Mouse (Mus musculus): ENCODE measurements around the gene Jak1. TPM values are rescaled to one million over a fixed set of nuclear protein-coding genes. Genes with fewer than 3 reads are reported as not detected.

The Jak1 gene
- polyA plus RNA-seq, 1 experiment = 50.2 TPM

DNA sequence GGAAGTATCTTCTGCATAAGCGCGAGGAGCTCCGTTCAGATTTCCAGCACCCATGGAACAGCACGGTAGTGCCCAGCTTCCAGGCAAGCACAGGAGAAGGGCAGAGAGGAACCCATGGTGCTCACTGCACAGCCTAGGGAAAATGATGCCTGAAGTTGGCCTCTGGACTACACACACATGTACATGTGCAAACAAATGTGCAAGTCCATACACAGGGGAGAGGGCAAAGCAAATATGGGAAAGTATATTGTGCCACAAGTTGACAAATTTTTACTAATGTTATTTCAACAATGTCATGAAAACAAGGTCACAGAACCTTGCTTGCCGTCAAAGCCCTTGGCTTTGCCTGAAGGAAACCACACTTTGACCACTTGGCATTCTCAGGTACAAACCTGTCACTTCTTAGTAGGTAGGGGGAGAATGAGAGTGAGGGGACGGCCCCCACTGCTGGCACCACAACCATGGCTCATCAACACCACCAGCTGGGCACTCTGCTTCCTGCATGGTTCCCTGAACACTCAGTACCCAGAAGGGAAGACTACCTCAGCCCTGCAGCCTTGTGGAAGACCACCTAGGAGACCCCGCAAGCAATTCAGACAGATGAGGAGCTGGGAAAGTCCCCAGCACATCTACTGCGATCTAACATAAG, 65.5 kb downstream of the Jak1 start:
- no peak for TF ChIP-seq CTCF (IDR thresholded peaks at IDR 0.05; ENCODE audit: borderline replicate concordance, extremely low read depth, insufficient read depth, insufficient read length)
- no peak for TF ChIP-seq POLR2A (IDR thresholded peaks at IDR 0.05; ENCODE audit: borderline replicate concordance, extremely low read depth, insufficient read depth, insufficient read length, poor library complexity, severe bottlenecking)
- DNase-seq (ENCODE audit: low read depth) = no peak

DNA sequence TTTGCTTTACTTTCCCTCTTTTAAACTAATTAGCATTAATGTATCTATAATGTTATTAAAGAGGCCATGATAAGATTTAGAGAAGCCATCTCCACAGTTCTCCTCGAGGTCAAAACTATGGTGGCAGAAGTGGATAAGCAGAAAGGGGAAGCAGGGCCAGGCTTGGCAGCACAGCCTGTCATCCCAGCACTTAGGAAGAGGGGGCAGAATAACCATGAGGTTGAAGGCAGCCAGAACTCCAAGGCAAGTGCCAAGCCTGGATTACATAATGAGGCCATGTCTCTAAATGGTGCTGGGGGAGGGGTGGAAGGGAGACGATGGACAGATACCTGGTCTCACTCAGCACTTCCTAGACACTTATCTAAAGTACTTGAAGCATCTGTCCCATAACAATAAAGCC, 66.7 kb downstream of the Jak1 start:
- TF ChIP-seq CTCF (IDR thresholded peaks at IDR 0.05; ENCODE audit: borderline replicate concordance, extremely low read depth, insufficient read depth, insufficient read length) = no peak
- TF ChIP-seq POLR2A (IDR thresholded peaks at IDR 0.05; ENCODE audit: borderline replicate concordance, extremely low read depth, insufficient read depth, insufficient read length, poor library complexity, severe bottlenecking) = no peak
- peak; percentile 53 for DNase-seq (ENCODE audit: low read depth)

DNA sequence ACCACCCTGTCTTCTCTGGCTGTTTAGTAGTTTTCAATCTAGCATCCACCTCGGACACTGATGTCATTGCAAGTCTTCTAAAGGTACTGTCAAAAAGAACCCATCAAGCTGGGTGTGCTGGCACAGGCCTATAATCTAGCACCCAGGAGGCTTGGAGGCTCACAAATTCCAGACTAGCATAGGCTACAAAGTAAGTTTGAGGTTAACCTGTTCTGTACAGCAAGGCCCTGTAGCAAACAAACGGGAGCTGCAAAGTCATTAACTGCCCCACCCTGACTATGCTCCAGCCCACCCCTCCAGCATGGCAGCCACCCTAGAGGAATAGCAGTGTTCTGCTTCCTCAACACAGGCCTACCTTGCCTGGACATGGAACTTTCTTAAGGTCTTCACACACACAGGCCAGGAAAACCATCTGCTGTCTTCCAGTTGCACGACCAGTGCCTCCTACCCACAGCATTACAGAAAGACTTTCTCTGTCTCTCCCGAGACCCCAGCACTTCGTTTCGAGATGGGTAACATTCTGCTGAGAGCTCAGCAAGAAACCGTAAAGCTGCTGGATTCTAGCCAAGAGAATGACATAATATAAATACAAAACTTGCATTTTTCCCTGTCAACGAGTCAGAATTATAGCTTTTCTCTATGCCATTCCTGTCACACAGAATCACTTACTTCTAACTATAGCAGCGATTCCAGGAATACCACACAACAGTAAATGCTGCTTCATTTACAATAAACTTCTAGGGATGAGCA, 67.5 kb downstream of the Jak1 start:
- peak; percentile 44 for DNase-seq (ENCODE audit: low read depth)
- TF ChIP-seq POLR2A (IDR thresholded peaks at IDR 0.05; ENCODE audit: borderline replicate concordance, extremely low read depth, insufficient read depth, insufficient read length, poor library complexity, severe bottlenecking) = no peak
- TF ChIP-seq CTCF (IDR thresholded peaks at IDR 0.05; ENCODE audit: borderline replicate concordance, extremely low read depth, insufficient read depth, insufficient read length) = no peak

DNA sequence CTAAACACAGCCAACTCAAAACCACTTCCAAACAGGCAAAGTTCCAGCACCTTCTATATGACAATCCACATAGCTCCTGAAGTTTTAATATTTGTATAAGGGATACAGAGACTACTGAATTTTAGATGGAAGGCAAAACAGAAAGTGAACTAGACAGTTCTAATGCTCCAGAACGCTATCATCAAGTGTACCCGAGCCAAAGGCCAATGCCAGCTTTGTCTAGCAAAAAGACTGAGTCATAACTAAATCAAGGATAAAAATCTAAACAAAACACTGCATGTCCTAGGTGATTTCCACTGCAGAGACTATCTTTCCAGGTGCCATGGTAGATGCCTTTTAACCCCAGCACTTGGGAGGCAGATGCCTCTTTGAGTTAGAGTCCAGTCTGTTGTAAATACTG, 68.7 kb downstream of the Jak1 start:
- no peak for DNase-seq (ENCODE audit: low read depth)
- TF ChIP-seq CTCF (IDR thresholded peaks at IDR 0.05; ENCODE audit: borderline replicate concordance, extremely low read depth, insufficient read depth, insufficient read length) (no peak), POLR2A (IDR thresholded peaks at IDR 0.05; ENCODE audit: borderline replicate concordance, extremely low read depth, insufficient read depth, insufficient read length, poor library complexity, severe bottlenecking) (no peak)

DNA sequence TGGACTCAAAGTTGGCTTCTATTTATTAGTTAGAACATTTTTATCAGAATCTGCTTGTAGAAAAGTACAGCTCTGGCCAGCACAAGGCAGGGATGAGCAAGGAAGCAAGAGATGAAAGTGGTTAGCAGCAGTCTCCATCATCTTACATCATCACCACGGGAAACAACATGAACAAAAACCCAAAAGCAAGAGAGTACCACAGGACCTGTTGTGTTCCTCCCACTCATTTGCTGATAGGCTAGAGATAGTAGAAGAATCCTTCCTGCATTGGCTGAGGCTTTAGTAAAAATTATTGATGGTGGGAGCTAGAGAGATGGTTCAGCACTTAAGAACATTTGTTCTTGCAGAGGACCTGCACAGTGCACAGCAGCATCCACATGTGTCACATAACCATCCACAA, 70.9 kb downstream of the Jak1 start:
- DNase-seq (ENCODE audit: low read depth) = no peak
- TF ChIP-seq CTCF (IDR thresholded peaks at IDR 0.05; ENCODE audit: borderline replicate concordance, extremely low read depth, insufficient read depth, insufficient read length) (no peak), POLR2A (IDR thresholded peaks at IDR 0.05; ENCODE audit: borderline replicate concordance, extremely low read depth, insufficient read depth, insufficient read length, poor library complexity, severe bottlenecking) (no peak)

DNA sequence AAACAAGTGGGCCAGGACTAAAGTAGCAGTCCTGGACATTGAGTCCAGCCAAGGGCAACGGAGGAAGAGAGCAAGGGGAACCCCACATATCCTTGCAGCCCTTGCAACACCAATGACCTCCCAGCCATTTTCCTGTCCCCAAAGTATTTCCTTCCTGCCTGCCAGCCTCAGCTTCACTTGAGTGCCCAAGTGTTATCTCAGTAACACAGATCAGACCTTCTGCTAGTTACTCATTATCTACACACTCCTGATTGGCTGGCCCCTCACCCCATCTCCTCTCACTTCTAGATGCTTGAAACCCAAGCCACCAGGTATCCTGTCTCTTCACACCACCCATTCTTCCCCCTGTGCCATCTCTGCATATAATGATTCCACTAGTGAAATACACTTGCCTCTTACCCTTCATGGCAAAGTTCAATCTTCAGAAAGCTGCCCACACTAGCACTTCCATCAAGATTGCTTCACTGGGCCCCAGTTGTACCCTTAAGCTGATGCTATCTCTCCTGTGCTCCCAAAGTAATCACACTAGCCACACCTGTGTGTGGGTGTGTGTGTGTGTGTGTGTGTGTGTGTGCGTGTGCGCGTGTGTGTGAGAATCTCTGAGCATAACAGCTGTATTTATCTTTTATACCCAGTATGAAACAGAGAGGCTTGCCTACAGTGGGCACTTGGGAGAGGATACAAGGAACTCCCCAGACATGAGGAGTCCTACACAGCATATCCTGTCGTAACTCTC, 72.7 kb downstream of the Jak1 start:
- TF ChIP-seq CTCF (IDR thresholded peaks at IDR 0.05; ENCODE audit: borderline replicate concordance, extremely low read depth, insufficient read depth, insufficient read length) = no peak
- no peak for DNase-seq (ENCODE audit: low read depth)

DNA sequence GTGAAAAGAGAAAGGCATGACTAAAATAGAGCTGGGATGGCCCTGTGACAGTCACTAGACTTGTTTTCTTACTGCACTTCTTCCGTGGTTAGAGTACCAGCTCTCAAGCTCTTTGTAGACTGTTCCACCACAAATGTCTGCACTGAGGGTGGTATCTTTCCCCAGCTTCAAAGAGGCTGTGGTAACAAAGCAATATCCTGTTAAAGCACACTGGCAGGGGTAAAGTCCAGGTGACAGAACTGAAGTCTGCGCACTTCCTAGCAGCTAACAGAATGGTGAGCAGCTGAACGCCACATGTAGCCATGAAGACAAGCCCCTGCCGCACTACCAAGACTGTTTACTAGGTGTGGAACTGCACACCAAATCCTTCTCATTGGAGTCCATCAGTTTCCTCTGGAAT, 77.7 kb downstream of the Jak1 start:
- TF ChIP-seq POLR2A (IDR thresholded peaks at IDR 0.05; ENCODE audit: borderline replicate concordance, extremely low read depth, insufficient read depth, insufficient read length, poor library complexity, severe bottlenecking) (no peak), CTCF (IDR thresholded peaks at IDR 0.05; ENCODE audit: borderline replicate concordance, extremely low read depth, insufficient read depth, insufficient read length) (no peak)
- DNase-seq (ENCODE audit: low read depth) = no peak

DNA sequence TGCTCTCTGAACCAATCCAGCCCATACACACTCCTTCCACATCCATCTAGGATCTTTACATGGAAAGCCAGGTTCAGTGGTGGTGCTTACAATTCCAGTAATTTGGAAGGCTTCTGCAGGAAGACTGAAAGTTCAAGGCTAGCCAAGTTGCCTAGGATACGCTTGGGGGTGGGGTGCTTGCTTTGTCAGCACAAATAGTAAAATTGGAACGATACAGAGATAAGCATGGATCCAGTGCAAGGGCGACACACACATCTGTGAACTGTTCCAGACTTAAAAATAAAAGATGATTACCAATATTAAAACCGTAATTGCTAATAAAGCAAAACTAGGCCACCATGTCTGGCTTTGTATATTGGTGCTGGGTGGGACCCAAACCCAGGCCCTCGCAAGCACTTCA, 78.5 kb downstream of the Jak1 start:
- TF ChIP-seq CTCF (IDR thresholded peaks at IDR 0.05; ENCODE audit: borderline replicate concordance, extremely low read depth, insufficient read depth, insufficient read length) = no peak
- DNase-seq (ENCODE audit: low read depth) = peak; percentile 26

DNA sequence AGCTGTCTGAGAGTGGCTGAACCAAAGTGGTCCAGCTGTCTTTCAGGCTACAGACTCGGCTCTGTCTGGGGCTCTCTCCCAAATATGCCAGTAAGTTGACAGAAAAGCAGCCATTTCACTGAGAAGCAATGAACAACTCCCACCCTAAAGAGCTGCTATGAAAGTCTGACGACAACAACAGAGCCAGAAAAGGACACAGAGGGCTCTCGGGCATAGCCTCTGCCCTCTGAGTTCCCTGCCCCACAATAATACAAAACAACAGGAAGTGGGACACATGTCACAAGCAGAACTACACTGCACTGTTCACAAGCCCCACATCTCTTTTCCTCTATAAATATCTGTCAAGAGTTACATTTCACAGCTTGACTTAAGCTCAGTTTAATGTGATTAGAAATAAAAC, 79.9 kb downstream of the Jak1 start:
- no peak for DNase-seq (ENCODE audit: low read depth)
- TF ChIP-seq CTCF (IDR thresholded peaks at IDR 0.05; ENCODE audit: borderline replicate concordance, extremely low read depth, insufficient read depth, insufficient read length) = no peak
- TF ChIP-seq POLR2A (IDR thresholded peaks at IDR 0.05; ENCODE audit: borderline replicate concordance, extremely low read depth, insufficient read depth, insufficient read length, poor library complexity, severe bottlenecking) = no peak

DNA sequence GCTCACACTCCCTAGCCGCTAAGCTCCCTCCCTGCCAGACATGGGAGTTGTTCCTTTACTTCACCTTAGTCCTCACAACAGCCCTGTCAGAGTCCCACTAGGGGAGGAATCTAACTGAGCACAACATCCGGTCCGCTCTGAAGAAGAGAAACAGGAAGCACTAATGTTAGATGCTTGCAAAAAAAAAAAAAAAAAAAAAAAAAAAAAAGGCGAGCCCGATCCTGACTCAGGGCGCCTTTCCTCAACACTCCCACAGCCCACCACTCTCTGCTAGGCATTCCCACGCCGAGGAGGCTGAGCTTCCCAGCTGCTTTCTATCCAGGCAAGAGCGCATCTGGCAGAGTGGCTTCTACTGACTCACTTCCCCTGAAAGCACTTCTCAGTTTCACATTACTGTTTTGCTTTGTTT, 82.5 kb downstream of the Jak1 start:
- TF ChIP-seq POLR2A (IDR thresholded peaks at IDR 0.05; ENCODE audit: borderline replicate concordance, extremely low read depth, insufficient read depth, insufficient read length, poor library complexity, severe bottlenecking) = no peak
- TF ChIP-seq CTCF (IDR thresholded peaks at IDR 0.05; ENCODE audit: borderline replicate concordance, extremely low read depth, insufficient read depth, insufficient read length) = no peak
- no peak for DNase-seq (ENCODE audit: low read depth)

DNA sequence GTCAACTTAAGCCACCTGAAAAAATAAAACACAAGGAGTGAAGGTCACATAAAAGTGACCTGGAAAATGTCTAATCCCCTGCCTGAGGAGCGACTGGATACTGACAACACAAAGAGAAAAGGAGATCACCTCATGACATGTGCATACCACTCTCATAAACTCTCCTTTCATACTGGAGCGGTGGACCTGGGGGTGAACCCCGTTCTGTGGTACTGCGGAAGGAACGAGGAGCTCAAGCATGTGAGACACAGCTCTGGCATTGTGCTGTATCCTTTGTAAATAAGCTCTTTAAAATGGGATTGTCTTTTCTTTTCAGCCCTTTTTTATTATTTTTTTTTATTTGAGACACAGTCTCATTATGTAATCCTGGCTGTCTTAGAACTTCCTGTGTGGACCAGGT, 84.4 kb downstream of the Jak1 start:
- no peak for DNase-seq (ENCODE audit: low read depth)
- no peak for TF ChIP-seq POLR2A (IDR thresholded peaks at IDR 0.05; ENCODE audit: borderline replicate concordance, extremely low read depth, insufficient read depth, insufficient read length, poor library complexity, severe bottlenecking)
- TF ChIP-seq CTCF (IDR thresholded peaks at IDR 0.05; ENCODE audit: borderline replicate concordance, extremely low read depth, insufficient read depth, insufficient read length) = no peak

DNA sequence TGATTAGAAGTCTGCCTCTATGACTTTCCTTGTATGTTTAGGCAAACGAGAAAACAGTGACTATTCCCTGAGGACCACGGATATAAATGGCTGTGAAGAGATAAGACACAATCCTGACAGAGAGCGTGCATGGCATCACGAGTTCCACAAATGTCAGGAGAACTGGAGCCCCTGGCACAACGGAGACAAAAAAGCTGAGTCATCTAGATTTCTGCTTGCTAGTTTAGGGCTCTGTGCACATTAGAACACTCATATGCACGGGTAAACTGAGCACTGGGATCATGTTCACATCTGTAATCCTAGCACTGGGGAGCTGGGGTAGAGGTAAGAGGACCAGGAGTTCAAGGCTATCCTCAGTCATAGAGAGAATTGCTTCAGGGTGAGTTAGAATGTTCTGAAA, 85.2 kb downstream of the Jak1 start:
- DNase-seq (ENCODE audit: low read depth) = peak; percentile 13

More for the DNA sequence above, 85.2 kb downstream of the Jak1 start:
- TF ChIP-seq POLR2A (IDR thresholded peaks at IDR 0.05; ENCODE audit: borderline replicate concordance, extremely low read depth, insufficient read depth, insufficient read length, poor library complexity, severe bottlenecking) (no peak), CTCF (IDR thresholded peaks at IDR 0.05; ENCODE audit: borderline replicate concordance, extremely low read depth, insufficient read depth, insufficient read length) (no peak)

All from brain, embryonic 14.5 days (tissue).